Mouse (Mus musculus) forebrain, embryonic 11.5 days (tissue): ENCODE data around the gene Plcb3. TPM values are rescaled to one million over a fixed set of nuclear protein-coding genes. Genes with fewer than 3 reads are reported as not detected.

Experiments used
- ATAC-seq: fragments of 200-750 bp; cut with Nextera tagmentation; replicated peaks from 2 replicates; pipeline ENCODE4 v1.8.0; 2017; ENCODE audit warnings: moderate TSS enrichment; ENCODE audit not compliant: low FRiP score
- DNase-seq: peaks from one replicate; pipeline ENCODE4 v3.0.0-alpha.2; 2017; ENCODE audit warnings: low spot score
- H3K27ac ChIP-seq: fragments of 300-500 bp; sonication (generic); 2 replicates; pipeline ENCODE4 v1.5.1; 2014; ENCODE audit warnings: low read depth, low read length
- H3K27me3 ChIP-seq: fragments of 300-500 bp; sonication (generic); 2 replicates; pipeline ENCODE4 v1.6.1; 2014; ENCODE audit warnings: mild to moderate bottlenecking, low read length, mixed read lengths; ENCODE audit not compliant: control insufficient read depth, insufficient read depth
- H3K36me3 ChIP-seq: fragments of 300-500 bp; sonication (generic); 2 replicates; pipeline ENCODE4 v1.6.1; 2014; ENCODE audit warnings: mild to moderate bottlenecking, low read length, moderate library complexity, mixed read lengths; ENCODE audit not compliant: control insufficient read depth, insufficient read depth
- H3K4me1 ChIP-seq: fragments of 300-500 bp; sonication (generic); replicated peaks from 2 replicates; pipeline ENCODE4 v1.6.1; 2014; ENCODE audit warnings: low read length, mixed read lengths; ENCODE audit not compliant: control insufficient read depth, insufficient read depth
- H3K4me2 ChIP-seq: fragments of 300-500 bp; sonication (generic); 2 replicates; pipeline ENCODE4 v1.6.1; 2014; ENCODE audit warnings: low read depth, mild to moderate bottlenecking, low read length, moderate library complexity, mixed read lengths; ENCODE audit not compliant: severe bottlenecking
- H3K4me3 ChIP-seq: fragments of 300-500 bp; sonication (generic); 2 replicates; pipeline ENCODE4 v1.5.1; 2014; ENCODE audit warnings: low read depth, low read length
- H3K9ac ChIP-seq: fragments of 300-500 bp; sonication (generic); 2 replicates; pipeline ENCODE4 v1.6.1; 2014; ENCODE audit warnings: low read length
- H3K9me3 ChIP-seq: fragments of 300-500 bp; sonication (generic); 2 replicates; pipeline ENCODE4 v1.6.1; 2016; ENCODE audit warnings: low read length, mixed read lengths; ENCODE audit not compliant: control insufficient read depth
- WGBS: fragments of 180-500 bp; shearing (Covaris S2); extraction: QIAGEN DNeasy Blood & Tissue Kit; methylation state at CpG from one replicate; pipeline ENCODE4 v1.1.7; 2014; 5-methylcytosine and 5-hydroxymethylcytosine counted together
- polyA plus RNA-seq: library from polyadenylated mRNA; unstranded; fragments of >200 nt; fragmentation: Nextera tagmentation; extraction: Ambion mirVana; gene quantifications from 2 replicates; pipeline ENCODE4 v1.2.1, GENCODE M21; 2014

Plcb3 gene
- polyA plus RNA-seq, 1 experiment from 2014 or later = 21.2 TPM

GRCm38 (mm10) chr19:6933436-6934194 lies 42.7 kb downstream of the Plcb3 start:
- peak overlapping the region; percentile 5; the same call in 1 of the 2 replicates for H3K9ac ChIP-seq
- no peaks in the 10 kb centered on the region for H3K36me3 ChIP-seq
- peaks cover 7% of the 10 kb centered on the region; the same call in 1 of the 2 replicates for H3K4me1 ChIP-seq
- peak overlapping the region; percentile 41 for H3K4me2 ChIP-seq
- H3K27ac ChIP-seq = no peak overlapping the region
- peaks cover 60% of the 10 kb centered on the region for H3K27me3 ChIP-seq
- H3K4me3 ChIP-seq = peak overlapping the region; percentile 22
- H3K9me3 ChIP-seq = no peaks in the 10 kb centered on the region
- ATAC-seq = 0 out of 2 replicates have a peak, but pooled peaks have one; percentile 39
- no peak for DNase-seq
- 3% methylated on average over 56 of the region's 58 CpGs for WGBS

GRCm38 (mm10) chr19:6933102-6933435 lies 43.2 kb downstream of the Plcb3 start:
- DNase-seq (no peak), ATAC-seq (no peak)
- Histone ChIP-seq H3K36me3 (no peaks in the 10 kb centered on the region), H3K9me3 (no peaks in the 10 kb centered on the region), H3K27ac (no peak overlapping the region), H3K9ac (no peak overlapping the region), H3K27me3 (peaks cover 63% of the 10 kb centered on the region), H3K4me3 (no peak overlapping the region; the same call in 1 of the 2 replicates), H3K4me2 (no peak overlapping the region), H3K4me1 (peaks cover 7% of the 10 kb centered on the region; the same call in 1 of the 2 replicates)
- WGBS = 20% methylated on average over 4 of the region's 4 CpGs

GRCm38 (mm10) chr19:6932018-6932417 lies 44.3 kb downstream of the Plcb3 start:
- Histone ChIP-seq H3K4me1 (peaks cover 10% of the 10 kb centered on the region; the same call in 1 of the 2 replicates), H3K27ac (no peak overlapping the region), H3K27me3 (peaks cover 74% of the 10 kb centered on the region), H3K36me3 (no peaks in the 10 kb centered on the region), H3K4me3 (no peak overlapping the region), H3K9ac (no peak overlapping the region), H3K4me2 (no peak overlapping the region), H3K9me3 (no peaks in the 10 kb centered on the region)
- 50% methylated on average over 1 of the region's 1 CpGs for WGBS
- ATAC-seq (no peak), DNase-seq (no peak)

- no peak for DNase-seq
- H3K4me1 ChIP-seq = peaks cover 10% of the 10 kb centered on the region; the same call in 1 of the 2 replicates
- H3K9ac ChIP-seq = no peak overlapping the region
- H3K27me3 ChIP-seq = peaks cover 81% of the 10 kb centered on the region
- no peaks in the 10 kb centered on the region for H3K9me3 ChIP-seq
- no peaks in the 10 kb centered on the region for H3K36me3 ChIP-seq
- 0% methylated on average over 2 of the region's 2 CpGs for WGBS
- no peak overlapping the region for H3K4me3 ChIP-seq
- H3K27ac ChIP-seq = no peak overlapping the region
- no peak overlapping the region for H3K4me2 ChIP-seq
- ATAC-seq = no peak
Measured at GRCm38 (mm10) chr19:6931002-6931401, 45.3 kb downstream of the Plcb3 start.

- no peak overlapping the region for H3K4me3 ChIP-seq
- H3K36me3 ChIP-seq = no peaks in the 10 kb centered on the region
- no peak overlapping the region for H3K9ac ChIP-seq
- no peak overlapping the region for H3K27ac ChIP-seq
- no peak for ATAC-seq
- peaks cover 80% of the 10 kb centered on the region for H3K27me3 ChIP-seq
- DNase-seq = no peak
- H3K4me1 ChIP-seq = peaks cover 7% of the 10 kb centered on the region; the same call in 1 of the 2 replicates
- H3K4me2 ChIP-seq = no peak overlapping the region
- 11% methylated on average over 9 of the region's 9 CpGs for WGBS
- H3K9me3 ChIP-seq = no peaks in the 10 kb centered on the region
Measured at GRCm38 (mm10) chr19:6928080-6928479, 48.2 kb downstream of the Plcb3 start.

GRCm38 (mm10) chr19:6926559-6927255 lies 49.6 kb downstream of the Plcb3 start:
- ATAC-seq = no peak
- peak; percentile 74 for DNase-seq
- Histone ChIP-seq H3K9ac (no peak overlapping the region), H3K27me3 (peaks cover 73% of the 10 kb centered on the region), H3K4me1 (peaks cover 11% of the 10 kb centered on the region; the same call in 1 of the 2 replicates), H3K4me3 (peak overlapping the region; percentile 9; the same call in 1 of the 2 replicates), H3K27ac (no peak overlapping the region), H3K4me2 (peak overlapping the region; percentile 5; the same call in 1 of the 2 replicates), H3K9me3 (no peaks in the 10 kb centered on the region), H3K36me3 (no peaks in the 10 kb centered on the region)
- WGBS = 9% methylated on average over 26 of the region's 26 CpGs

- Histone ChIP-seq H3K27me3 (peaks cover 64% of the 10 kb centered on the region), H3K27ac (no peak overlapping the region), H3K4me2 (no peak overlapping the region), H3K4me3 (peak overlapping the region; percentile 9; the same call in 1 of the 2 replicates), H3K36me3 (no peaks in the 10 kb centered on the region), H3K9ac (no peak overlapping the region), H3K4me1 (peaks cover 12% of the 10 kb centered on the region; the same call in 1 of the 2 replicates), H3K9me3 (no peaks in the 10 kb centered on the region)
- DNase-seq (no peak), ATAC-seq (no peak)
- WGBS = 6% methylated on average over 40 of the region's 40 CpGs
Measured at GRCm38 (mm10) chr19:6925611-6926329, 50.5 kb downstream of the Plcb3 start.

- no peaks in the 10 kb centered on the region for H3K36me3 ChIP-seq
- no peak within 1 kb of the TSS for H3K9ac ChIP-seq
- no peaks in the 10 kb centered on the region for H3K9me3 ChIP-seq
- H3K27me3 ChIP-seq = peaks cover 62% of the 10 kb centered on the region
- H3K4me2 ChIP-seq = 0 out of 2 replicates have a peak within 1 kb of the TSS, but pooled peaks have one; percentile 15
- ATAC-seq (no peak), DNase-seq (no peak)
- H3K4me1 ChIP-seq = peaks cover 17% of the 10 kb centered on the region; the same call in 1 of the 2 replicates
- H3K4me3 ChIP-seq = peak within 1 kb of the TSS; percentile 9; the same call in 1 of the 2 replicates
- 3% methylated on average over 9 of the region's 9 CpGs for WGBS
- no peak within 1 kb of the TSS for H3K27ac ChIP-seq
Measured at GRCm38 (mm10) chr19:6925307-6925573, 51.0 kb downstream of the Plcb3 start, which contains the start of gene Catsperz. TSS of gene Catsperz (minus strand) at chr19:6925380.
